Mouse (Mus musculus) spleen, adult 2 months (tissue): ENCODE measurements around the gene Fam129b.

Experiments used
- CTCF ChIP-seq: fragments of 200-500 bp; IDR thresholded peaks from 2 replicates; pipeline ENCODE4 v1.5.1; 2011; ENCODE audit warnings: mild to moderate bottlenecking, inconsistent platforms; ENCODE audit not compliant: insufficient read depth, insufficient read length, insufficient replicate concordance; ENCODE audit errors: extremely low read depth
- POLR2A ChIP-seq: fragments of 200-500 bp; IDR thresholded peaks from 2 replicates; pipeline ENCODE4 v1.6.1; 2011; ENCODE audit warnings: low read depth, low read length, inconsistent platforms

- no peak for TF ChIP-seq POLR2A
- no peak for TF ChIP-seq CTCF
Measured at GRCm38 (mm10) chr2:32971235-32971634, 95.3 kb downstream of the Fam129b start.
